Mouse (Mus musculus) megakaryocyte, embryonic 14.5 days (primary cell): Measurements from ENCODE around the gene Zdhhc14.

ENCODE experiments used
- FLI1 ChIP-seq: IDR thresholded peaks from 2 replicates; pipeline ENCODE4 v1.6.1; 2012; ENCODE audit warnings: low read length, inconsistent platforms, mixed read lengths
- GATA1 ChIP-seq: IDR thresholded peaks from 3 replicates; pipeline ENCODE4 v1.6.1; 2012; ENCODE audit warnings: mixed read lengths, low read length, inconsistent platforms, borderline replicate concordance

- TF ChIP-seq GATA1 = no peak
- TF ChIP-seq FLI1 = no peak
These were observed 275.9 kb downstream of the Zdhhc14 start for GRCm38 (mm10) chr17:5768164-5768705.
